Mouse (Mus musculus): ENCODE results near the gene Tbc1d30. TPM values are rescaled to one million over a fixed set of nuclear protein-coding genes. Genes with fewer than 3 reads are reported as not detected.
A peak's percentile ranks its signal among the peaks of the same experiment; 100 is the strongest.

The Tbc1d30 gene
- total RNA-seq (2021), result under 1 TPM; 0.31 to 0.84 TPM
- long read RNA-seq, experiment 1, result 0 reads
- long read RNA-seq, experiment 2, partial matches to known transcripts, result 0 of 1 reads
- long read RNA-seq, experiment 2, other reads (novel, unspliced or antisense), result 1 of 1 reads

- intact Hi-C loops (cut with DNase I; ENCODE audit: low total_unique reads), result no loop called here
- peak; percentile 53 for DNase-seq
These were observed at the start of gene Tbc1d30 for GRCm38 (mm10) chr10:121351066-121351581. Tbc1d30 (minus strand) TSS chr10:121351278.

- no peak for DNase-seq
- intact Hi-C loops (cut with DNase I; ENCODE audit: low total_unique reads), result no loop called here
These were observed 47.5 kb upstream of the Tbc1d30 start for GRCm38 (mm10) chr10:121398599-121398998.

GRCm38 (mm10) chr10:121395542-121396176, 44.6 kb upstream of the Tbc1d30 start:
- intact Hi-C loops (cut with DNase I; ENCODE audit: low total_unique reads), result no loop called here
- DNase-seq, result peak; percentile 40

GRCm38 (mm10) chr10:121394789-121395325, 43.8 kb upstream of the Tbc1d30 start:
- DNase-seq, result no peak
- intact Hi-C loops (cut with DNase I; ENCODE audit: low total_unique reads), result no loop called here

GRCm38 (mm10) chr10:121394270-121394669, 43.2 kb upstream of the Tbc1d30 start:
- intact Hi-C loops (cut with DNase I; ENCODE audit: low total_unique reads), result no loop called here
- no peak for DNase-seq

- intact Hi-C loops (cut with DNase I; ENCODE audit: low total_unique reads), result no loop called here
- DNase-seq, result no peak
These were observed 40.8 kb upstream of the Tbc1d30 start for GRCm38 (mm10) chr10:121391901-121392300.

GRCm38 (mm10) chr10:121390602-121391001, 39.5 kb upstream of the Tbc1d30 start:
- DNase-seq, result no peak
- intact Hi-C loops (cut with DNase I; ENCODE audit: low total_unique reads), result no loop called here

- peak; percentile 58 for DNase-seq
- intact Hi-C loops (cut with DNase I; ENCODE audit: low total_unique reads), result no loop called here
These were observed 35.3 kb upstream of the Tbc1d30 start for GRCm38 (mm10) chr10:121386347-121386746.

- intact Hi-C loops (cut with DNase I; ENCODE audit: low total_unique reads), result no loop called here
- DNase-seq, result no peak
These were observed 34.6 kb upstream of the Tbc1d30 start for GRCm38 (mm10) chr10:121385695-121386094.

- no peak for DNase-seq
- intact Hi-C loops (cut with DNase I; ENCODE audit: low total_unique reads), result no loop called here
These were observed 33.6 kb upstream of the Tbc1d30 start for GRCm38 (mm10) chr10:121384710-121385109.

- intact Hi-C loops (cut with DNase I; ENCODE audit: low total_unique reads), result no loop called here
- DNase-seq, result no peak
These were observed 30.2 kb upstream of the Tbc1d30 start for GRCm38 (mm10) chr10:121381280-121381679.

GRCm38 (mm10) chr10:121379387-121379786, 28.3 kb upstream of the Tbc1d30 start:
- DNase-seq, result no peak
- intact Hi-C loops (cut with DNase I; ENCODE audit: low total_unique reads), result no loop called here

GRCm38 (mm10) chr10:121376530-121377271, 25.6 kb upstream of the Tbc1d30 start:
- intact Hi-C loops (cut with DNase I; ENCODE audit: low total_unique reads), result no loop called here
- peak; percentile 1 for DNase-seq

GRCm38 (mm10) chr10:121375649-121376493, 24.8 kb upstream of the Tbc1d30 start:
- intact Hi-C loops (cut with DNase I; ENCODE audit: low total_unique reads), result no loop called here
- DNase-seq, result peak; percentile 1

- peak; percentile 4 for DNase-seq
- intact Hi-C loops (cut with DNase I; ENCODE audit: low total_unique reads), result no loop called here
These were observed 23.9 kb upstream of the Tbc1d30 start for GRCm38 (mm10) chr10:121374693-121375620.

GRCm38 (mm10) chr10:121374013-121374412, 22.9 kb upstream of the Tbc1d30 start:
- intact Hi-C loops (cut with DNase I; ENCODE audit: low total_unique reads), result no loop called here
- DNase-seq, result peak; percentile 2

- no peak for DNase-seq
- intact Hi-C loops (cut with DNase I; ENCODE audit: low total_unique reads), result no loop called here
These were observed 19.7 kb upstream of the Tbc1d30 start for GRCm38 (mm10) chr10:121370777-121371176.

GRCm38 (mm10) chr10:121368783-121369465, 17.8 kb upstream of the Tbc1d30 start:
- DNase-seq, result no peak
- intact Hi-C loops (cut with DNase I; ENCODE audit: low total_unique reads), result no loop called here
